Mouse (Mus musculus) megakaryocyte, adult 5-6 weeks (primary cell): ENCODE measurements around the gene Ncbp1. TPM values are rescaled to one million over a fixed set of nuclear protein-coding genes. Genes with fewer than 3 reads are reported as not detected.

ENCODE experiments used
- ATAC-seq: 2 replicates; pipeline ENCODE4 v1.8.0; 2016; ENCODE audit warnings: mild to moderate bottlenecking, inconsistent platforms; ENCODE audit not compliant: poor library complexity, severe bottlenecking
- total RNA-seq, 2 experiments: library from RNA; stranded (forward) in 1 of 2; stranded (reverse) in 1 of 2; fragments of 153-499, 151-499 nt in 1 of 2; fragments of 221-1000, 200-1000 nt in 1 of 2; gene quantifications; 2 replicates each; pipeline versions ENCODE4 v1.2.3 to v1.2.4; 2015 to 2017

Gene Ncbp1
- 53.8 and 57.3 TPM in 2 replicates for total RNA-seq (2015)
- 67.1 and 70.0 TPM in 2 replicates for total RNA-seq (2017)

DNA sequence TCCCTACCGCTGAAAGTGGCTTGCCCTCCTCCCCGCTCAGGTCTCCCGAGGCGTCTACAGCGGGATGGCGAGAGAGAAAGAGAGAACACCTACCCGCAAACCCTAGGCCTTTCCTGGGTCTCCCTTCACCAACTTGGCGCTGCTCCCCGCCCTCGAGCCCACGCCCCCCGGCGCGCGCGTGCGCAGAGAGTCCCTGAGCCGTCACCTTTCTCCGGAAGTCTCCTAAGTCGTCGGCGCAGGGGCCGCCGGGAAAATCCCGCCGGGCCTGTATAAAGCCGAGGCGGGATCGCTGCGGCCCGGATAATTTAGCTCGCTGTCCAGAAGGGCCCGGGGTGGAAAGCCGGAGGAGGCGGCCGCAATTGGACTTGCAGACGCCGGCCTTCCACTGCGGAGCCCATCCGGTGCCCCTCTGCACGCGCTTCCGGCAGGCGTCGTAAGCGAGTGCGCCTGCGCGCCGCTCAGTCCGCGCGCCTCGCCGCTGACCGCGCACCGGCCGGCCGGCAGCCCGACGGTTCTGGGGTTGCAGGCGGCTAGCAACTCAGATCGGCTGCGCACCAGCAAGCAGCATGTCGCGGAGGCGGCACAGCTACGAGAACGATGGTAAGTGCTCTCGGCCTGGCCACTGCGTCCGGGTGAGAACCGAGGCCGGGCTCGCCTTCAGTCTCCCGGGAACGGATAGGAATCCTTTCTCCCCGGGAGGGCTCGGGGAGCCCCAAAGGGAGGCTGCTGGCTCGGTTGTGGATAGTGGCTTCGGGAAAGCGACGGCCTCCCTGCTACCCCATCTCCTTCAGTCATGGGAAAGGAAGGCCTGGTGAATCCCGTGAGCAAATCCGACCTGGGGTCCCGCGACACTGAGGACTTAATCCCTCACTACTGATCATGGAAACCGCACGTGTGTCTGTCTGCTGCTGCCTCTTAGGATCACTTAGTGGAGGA is at the start of gene Ncbp1, which contains the start of gene Tstd2:
TSS of gene Ncbp1 (plus strand) at position 327 of the 936 bp plus-strand sequence.
TSS of gene Tstd2 (minus strand) at position 408 of the 936 bp plus-strand sequence.
- ATAC-seq = peak; percentile 94

DNA sequence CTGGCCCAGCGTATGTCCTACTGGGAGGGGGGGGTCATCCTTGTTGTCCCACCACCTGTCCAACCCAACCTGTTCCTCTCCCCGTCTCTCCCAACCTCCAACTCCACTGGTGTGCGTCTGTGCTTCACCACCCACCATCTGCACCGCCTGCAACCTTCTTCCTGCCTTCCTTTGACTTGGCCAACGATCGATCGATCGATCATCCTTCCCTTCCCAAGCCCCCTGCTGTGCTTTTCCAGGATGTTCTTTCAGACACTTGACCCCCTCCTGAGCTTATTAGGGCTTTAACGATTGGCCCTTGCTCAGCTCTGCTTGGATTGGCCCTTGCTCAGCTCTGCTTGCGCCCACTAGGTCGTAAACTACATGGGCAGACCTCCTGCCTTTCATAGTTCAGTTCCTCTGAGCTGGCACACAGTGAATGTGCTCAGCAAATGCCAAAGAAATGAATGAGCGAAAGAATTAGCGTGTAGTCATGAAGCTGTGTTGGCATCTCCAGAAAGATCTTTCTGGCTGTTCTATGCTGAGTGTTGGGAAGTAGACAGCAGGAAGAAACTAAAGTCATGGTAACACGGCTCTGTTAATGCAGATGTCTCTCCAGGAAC is 48.8 kb upstream of the Ncbp1 start:
- ATAC-seq = no peak

DNA sequence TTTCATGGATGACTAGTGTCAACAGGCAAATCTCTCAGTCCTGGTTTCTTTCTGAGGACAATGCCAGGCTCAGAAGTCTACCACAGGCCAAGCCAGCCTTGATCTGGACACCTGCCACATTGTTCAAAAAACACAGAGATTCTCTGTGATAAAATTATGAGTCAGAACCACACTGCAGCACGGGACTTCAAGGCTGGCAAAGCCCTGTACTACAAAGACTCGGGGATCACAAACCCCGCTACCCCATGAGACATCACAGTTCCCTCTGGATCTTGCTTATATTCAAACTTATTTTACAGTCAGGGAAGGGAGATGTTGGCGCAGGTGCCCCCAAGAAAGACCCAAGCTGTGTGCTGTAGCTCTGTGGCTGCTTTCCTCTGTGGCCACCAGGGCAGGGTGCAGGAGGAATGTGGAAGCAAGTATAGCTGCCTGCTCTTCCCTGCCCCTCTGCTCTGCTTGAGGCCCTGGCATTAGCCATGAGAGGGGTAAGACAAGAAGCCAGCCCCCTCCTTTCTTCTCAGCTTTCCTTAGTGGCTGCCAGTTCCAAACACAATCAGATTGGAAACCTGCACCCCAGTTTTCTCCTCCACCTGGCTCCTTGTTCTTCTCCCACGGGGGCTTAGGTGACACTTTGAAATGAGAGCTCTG is 45.9 kb upstream of the Ncbp1 start:
- ATAC-seq = no peak

DNA sequence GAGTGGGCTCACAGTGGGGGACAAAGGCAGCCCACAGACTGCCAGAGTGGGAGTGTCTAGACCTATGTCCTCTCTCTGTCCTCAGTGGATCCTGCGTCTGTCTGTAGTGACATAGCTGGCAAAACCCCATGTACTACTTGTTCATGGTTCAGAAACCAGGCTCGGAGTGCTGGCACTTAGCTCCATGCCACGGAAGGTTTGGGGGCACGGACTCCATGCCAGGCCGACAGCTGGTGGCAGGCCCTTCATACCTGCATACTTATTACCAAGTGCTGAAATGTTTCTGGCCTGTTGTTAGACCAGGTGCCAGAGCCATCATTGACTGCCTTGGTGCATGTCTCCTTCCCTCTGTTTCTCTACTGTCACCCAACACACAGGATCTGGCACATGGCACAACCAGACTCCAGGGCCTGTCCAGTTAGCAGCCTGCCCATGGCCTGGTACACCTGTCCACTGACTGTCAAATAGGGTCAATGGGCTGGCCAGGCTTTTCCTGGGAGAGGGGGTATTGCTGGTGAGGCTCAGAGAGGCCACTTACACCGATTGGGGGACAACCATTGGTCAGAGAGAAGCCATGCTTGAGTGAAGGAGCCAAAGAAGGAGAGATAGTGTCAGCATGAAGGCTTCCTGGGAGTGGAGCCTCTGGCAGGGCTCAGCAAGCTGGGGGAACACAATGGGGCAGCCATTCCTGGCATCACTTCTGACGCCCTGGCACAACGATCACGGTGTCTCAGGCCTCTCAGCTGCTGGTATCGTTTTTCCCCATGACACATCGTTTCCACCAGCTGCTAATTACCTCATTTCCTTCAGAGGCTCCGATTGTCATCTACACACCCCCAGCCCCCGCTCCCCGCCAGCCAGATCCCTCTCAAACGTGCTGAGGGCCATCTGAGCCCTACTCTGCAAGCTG is 43.2 kb upstream of the Ncbp1 start:
- ATAC-seq = no peak

DNA sequence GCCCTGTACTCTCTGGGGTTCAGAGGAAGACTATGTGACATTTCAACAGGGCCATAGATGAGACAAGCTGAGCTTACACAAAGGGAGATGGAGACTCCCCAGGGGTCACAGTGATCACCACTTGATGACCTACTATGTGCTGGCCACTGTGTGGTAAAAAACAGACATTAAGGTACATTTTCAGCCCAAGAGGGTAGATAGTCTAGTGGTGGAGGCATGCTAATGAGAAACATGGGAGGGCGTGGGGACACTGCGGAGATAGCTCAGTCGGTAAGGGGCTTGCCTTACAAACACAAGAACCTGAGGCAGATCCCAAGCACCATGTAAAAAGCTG is 42.6 kb upstream of the Ncbp1 start:
- ATAC-seq = no peak

DNA sequence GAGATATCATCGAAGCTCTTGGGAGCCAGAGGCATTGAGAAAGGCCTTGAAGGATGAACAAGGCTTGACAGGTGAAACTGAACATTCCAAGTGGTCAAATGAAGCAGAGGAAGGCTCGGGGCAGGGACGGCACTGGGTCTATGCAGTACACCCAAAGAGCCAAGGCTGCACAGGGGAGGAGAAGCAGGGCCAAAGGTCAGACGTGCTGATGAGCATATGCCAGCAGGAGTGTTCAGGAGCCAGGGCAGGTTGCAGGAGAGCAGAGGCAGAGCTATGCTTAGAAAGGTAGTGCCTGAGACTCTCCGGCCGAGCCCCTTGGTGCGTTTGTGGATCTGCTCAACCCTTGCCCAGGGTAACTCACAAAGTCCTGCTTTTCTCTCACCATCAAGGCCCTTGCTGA is 41.9 kb upstream of the Ncbp1 start:
- no peak for ATAC-seq

DNA sequence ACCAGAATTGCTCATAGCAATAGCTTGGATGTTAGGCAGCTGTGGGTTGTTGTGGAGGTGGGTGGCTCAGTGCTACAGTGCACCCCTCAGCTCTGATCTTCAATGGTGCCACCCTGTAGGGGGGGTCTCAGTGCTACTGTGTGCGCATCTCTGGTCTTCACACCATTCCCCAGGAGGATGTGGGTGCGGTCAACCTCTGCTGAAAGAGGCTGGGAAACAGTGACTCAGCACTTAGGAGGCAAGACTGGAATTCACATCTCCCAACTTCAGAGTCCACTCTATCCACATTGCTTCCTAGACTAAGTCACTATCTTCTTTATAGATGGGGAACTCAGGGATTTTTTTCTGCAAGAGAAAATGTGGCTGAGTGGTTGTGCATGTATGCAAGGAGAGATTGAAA is 40.8 kb upstream of the Ncbp1 start:
- ATAC-seq = no peak

DNA sequence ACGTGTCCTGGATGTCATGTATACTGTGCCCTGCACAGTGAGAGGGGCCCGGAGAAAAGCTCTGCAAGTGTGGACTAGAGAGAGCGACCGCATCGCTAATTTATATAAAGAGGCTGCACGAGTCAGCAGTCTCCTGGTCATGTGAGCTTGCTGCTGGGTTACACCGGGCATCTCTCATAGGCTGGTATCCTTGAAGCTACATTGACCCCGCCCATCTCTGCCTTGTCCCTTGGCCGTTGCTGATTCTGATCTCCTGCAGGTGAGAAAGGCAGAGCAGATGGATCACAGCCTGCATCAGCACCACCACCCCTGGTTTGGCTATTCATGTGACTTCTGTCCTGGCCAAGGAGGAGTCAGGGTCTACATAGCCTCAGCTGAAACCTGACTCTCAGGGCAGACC is 39.3 kb upstream of the Ncbp1 start:
- no peak for ATAC-seq

DNA sequence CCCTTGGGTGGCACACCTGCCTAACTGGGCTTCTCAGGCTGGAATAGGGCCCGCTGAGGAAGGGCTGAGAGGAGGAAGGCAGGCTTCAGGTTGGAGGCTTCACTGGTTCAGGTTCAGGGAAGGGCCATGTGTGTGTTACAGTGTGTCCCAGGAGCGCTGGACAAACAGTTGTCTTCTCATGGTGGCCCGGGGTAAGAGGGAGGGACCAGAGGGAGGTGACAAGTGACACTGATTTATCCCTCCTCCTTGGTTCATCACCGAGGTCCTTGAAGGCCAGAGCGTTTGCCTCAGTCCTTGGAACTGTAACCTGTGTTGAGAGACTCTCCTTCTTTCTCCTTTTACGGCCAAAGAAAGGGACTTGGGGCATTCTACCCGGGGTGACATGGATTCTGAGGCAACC is 37.9 kb upstream of the Ncbp1 start:
- no peak for ATAC-seq

DNA sequence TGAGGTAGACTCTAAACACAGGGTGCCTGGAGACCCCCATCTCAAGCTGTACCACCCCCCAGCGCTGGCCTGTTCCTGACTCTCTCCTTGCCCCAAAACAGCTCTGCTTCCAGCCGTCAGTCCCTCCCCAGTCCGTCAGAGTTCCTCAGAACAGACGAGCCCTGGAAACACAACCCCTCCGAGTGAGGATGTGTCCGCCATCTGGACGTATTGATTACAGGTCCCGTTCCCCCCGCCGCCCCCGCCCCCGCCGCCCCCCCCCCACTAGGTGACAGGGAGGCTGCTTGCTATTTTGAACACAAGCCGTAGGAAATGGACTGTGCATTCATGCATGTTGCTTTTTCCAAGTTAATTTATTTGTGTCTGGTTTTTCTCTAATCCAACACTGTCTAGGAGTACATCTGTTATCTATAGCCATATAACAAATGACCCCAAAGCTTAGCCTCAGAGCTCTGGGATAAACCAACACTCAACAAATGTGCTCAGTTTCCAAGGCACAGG is 37.2 kb upstream of the Ncbp1 start:
- ATAC-seq = no peak

DNA sequence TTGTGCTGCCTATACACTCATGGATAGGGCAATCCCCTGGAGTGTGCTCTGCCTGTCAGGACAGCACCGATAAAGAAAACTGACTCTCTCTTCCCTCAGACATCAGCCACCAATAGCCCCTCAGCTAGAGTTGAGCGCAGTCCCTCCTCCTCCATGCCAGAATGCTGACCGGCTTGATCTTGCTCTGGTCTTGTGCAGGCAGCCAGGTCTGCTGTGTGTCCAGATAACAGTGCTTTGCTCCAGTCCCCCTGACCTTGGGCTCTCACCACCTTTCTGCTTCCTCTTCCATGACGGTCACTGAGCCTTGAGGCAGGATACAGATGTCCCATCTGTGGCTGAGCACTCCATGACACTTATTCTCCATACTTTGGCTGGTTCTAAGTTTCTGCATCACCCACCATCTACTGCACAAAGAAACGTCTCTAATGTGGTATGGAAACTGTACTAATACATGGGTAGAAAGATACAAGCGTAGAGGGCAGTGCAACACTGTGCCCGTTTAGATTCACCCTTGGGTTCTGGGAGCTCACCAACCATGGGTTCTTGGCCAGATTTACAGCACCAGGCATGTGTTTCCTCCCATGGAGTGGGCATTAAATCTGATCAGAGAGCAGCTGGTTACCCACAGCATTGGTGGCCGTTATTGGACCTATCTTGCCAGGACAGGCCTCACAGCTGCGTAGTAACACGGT is 36.2 kb upstream of the Ncbp1 start:
- no peak for ATAC-seq

DNA sequence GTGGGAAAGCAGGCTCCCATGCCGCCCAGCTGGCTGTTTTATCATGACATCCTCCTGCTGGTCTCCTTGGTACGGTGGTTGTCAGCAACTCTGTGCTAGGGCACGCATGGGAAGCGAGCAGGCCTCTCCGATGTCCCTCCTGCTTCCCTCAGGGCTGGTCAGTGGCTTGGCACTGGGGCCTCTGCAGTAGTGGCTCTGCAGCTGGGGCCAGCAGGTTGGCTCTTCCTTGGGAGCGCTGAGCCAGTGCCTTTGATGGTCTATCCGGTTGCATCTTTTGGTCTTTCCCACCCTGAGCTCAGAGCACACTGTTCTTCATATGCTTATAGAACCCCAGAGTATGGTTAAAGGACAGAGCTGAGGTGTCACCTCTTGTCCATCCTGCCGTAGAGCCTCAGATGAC is 28.3 kb upstream of the Ncbp1 start:
- no peak for ATAC-seq

DNA sequence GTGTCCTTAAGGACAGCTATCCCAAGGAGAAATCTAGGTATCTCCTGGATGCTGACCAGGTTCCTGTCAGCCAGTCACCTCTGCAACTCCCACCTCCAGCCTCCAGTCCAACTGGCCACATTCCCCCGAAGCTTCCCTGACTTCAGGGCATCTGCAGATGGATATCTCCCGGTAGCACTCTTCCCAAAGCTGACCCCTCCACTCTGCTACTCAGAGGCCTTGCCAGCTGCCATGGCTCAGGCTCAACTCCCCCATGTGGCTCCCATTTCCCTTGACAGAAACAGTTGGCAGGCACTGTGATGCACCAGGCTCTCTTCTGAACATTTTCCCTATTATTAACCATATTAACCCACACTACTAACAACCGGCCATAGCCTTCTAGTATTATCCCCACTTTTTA is 27.1 kb upstream of the Ncbp1 start:
- no peak for ATAC-seq

DNA sequence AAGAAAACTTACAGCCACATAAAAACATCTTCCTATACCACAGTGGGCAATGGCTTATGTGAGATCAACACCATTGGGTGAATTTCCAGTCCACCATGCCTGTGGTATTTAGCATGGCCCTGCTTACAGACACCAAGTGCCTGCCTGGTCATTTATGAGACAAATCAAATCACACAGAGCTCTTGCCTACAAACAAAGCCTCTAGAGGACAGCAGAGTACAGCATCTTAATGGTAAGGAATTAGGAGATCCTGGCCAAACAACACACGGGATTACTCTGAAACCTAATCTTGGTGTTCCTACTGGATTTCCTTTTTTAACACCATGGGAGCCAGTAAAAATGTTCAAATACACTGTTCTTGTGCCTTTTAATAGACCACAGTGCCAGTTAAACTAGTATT is 23.1 kb upstream of the Ncbp1 start:
- ATAC-seq = no peak

DNA sequence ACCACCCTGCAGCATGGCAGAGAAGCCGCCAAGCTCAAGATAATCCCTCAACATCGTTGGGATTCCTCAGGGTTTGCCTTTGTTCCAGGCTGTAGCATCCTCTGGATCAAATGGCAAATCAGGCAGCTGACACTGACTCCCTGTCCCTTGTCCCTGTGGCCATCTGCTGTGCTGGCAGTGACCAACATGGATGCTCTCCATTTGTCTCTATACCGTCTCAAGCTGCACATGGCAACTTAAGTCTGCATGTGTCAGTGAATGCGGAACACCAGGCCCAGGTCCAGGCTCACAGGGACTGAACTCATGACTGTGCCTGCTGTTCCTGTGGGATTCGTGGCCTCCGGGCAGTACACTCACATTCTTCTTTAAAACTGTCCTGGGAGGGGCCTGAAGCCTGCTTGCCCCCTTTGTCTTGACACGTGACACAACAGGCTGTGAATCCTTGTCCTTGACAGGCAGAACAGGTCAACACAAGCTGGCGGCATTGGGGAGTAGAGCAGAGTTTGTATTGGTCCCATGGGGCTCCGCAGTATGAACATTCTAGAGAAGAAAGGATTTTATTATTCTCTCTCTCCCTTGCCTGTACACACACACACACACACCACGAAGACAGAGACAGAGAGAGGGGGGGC is 21.8 kb upstream of the Ncbp1 start:
- no peak for ATAC-seq

DNA sequence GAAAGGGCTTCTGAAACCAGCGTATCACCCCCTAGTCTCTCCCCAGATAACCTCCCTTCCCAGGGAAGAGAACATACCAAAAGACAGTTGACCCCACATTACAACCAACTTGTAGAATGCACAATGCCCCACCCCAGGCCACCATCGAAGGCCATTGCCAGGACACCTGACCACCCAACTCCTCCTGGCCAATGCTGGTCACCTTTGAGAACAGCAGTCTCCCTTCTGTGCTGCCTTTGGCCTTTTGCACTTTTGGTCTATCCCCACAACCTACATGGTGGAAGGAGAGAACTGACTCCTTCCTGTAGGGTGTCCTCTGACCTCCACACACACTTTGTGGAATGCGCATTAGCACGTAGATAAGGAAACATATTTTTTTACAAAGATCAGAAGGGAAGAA is 20.9 kb upstream of the Ncbp1 start:
- ATAC-seq = no peak

DNA sequence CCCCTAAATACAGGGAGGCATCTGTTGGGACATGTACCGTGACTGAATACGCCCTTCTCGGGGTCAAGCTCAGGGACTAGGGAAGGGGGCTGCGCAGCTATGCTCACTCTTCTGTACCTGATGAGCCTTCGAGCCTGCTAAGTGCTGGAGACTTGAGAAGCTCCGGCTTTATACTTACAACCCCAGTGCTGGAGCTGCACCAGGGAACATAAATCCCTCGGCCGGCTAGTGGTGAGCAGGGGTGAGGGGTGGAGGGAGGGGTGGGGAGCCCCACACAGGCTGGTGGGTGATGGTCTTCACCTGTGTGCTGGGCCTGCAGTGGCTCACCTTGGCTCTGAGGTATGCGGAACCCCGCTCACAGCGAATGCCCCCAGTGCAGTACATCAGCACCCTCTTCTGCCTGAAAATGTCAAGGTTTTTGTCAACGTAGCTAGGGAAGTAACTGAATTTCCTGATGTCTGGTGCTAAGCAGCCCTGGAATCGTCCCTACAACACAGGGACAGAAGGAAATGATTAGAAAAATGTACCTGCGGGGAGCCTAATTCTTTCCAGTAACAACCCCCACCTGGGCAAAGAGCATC is 18.8 kb upstream of the Ncbp1 start:
- no peak for ATAC-seq

DNA sequence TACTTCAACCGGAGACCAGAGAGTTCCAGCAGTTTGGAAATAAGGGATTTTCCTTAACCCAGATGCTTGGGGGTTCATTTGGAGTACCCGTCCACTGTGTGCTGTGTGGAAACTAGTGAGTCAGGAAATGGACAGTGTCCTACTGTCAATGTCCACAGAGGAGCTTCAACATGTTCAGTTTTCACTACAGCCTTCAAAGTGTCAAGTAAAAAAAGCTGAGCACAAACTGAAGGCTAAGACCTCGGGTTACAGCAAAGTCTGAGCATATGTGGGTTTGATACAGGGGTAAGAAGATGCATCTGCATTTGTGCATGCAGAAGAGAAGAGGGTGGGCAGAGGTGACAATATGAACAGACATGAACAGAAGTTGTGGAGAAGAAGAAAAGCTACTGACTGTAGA is 17.6 kb upstream of the Ncbp1 start:
- ATAC-seq = no peak

DNA sequence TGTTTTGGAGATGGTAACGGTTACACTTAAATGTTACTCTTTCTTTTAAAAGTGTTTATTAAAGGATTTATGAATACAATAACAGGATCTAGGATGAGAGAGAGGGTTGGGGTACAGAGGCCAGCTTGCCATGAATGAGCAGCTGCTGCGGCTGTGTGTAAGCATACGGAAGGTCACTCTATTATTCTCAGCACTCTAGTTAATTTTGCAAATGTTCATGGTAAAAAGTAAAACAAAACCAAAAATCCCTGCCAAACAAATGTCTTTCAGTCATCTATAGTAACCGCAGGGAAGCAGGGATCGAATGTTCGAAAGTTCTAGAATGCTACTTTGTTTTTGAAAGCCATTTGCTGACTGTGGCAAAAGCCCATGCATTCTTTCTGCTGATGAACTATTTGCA is 15.1 kb upstream of the Ncbp1 start:
- no peak for ATAC-seq
